Mouse (Mus musculus): Measurements from ENCODE around the gene Ap1s2.

- no peak for TF ChIP-seq CTCF (IDR thresholded peaks at IDR 0.05 in 2 of 3, conservative IDR thresholded peaks at IDR 0.05 in 1 of 3; ENCODE audit: control insufficient read depth in 1 of 3, insufficient read depth in 1 of 3, low read depth in 2 of 3, low read length in 3 of 3, poor library complexity in 1 of 3, severe bottlenecking in 1 of 3)
- TF ChIP-seq POLR2AphosphoS5 (IDR thresholded peaks at IDR 0.05; ENCODE audit: borderline replicate concordance, low read depth, low read length): no peak
- TF ChIP-seq POLR2A (IDR thresholded peaks at IDR 0.05; ENCODE audit: control insufficient read depth in 1 of 2, insufficient read depth in 1 of 2, low read depth in 1 of 2, low read length in 2 of 2, poor library complexity in 1 of 2): no peak
Measured at GRCm38 (mm10) chrX:163867711-163868379, 41.0 kb upstream of the Ap1s2 start.

All from MEL (cell line).